8 mouse cellular contexts compared by ENCODE assay signal in genomic region chr12:109749256-109749655, GRCm38 (mm10).
DNase-seq lines count a peak whose midpoint lies in the region; ATAC-seq and TF ChIP-seq lines count a peak whose summit lies in the region.

No protein-coding gene starts in this region.

- peaks cover 18% of the 10 kb centered on the region; the same call in 1 of the 2 replicates for H3K36me3 ChIP-seq in heart, embryonic 10.5 days
- H3K36me3 ChIP-seq in E14TG2a.4 (ENCODE audit: insufficient read depth, low read length), result peaks cover 45% of the 10 kb centered on the region
- H3K36me3 ChIP-seq in hindbrain, embryonic 11.5 days (ENCODE audit: control insufficient read depth, insufficient read depth, low read length), result no peaks in the 10 kb centered on the region

- peak overlapping the region; percentile 80 for H3K27ac ChIP-seq in heart, embryonic 10.5 days
- peak overlapping the region; percentile 70 for H3K27ac ChIP-seq in hindbrain, embryonic 11.5 days (ENCODE audit: low read depth, low read length)

- H3K9me3 ChIP-seq in heart, embryonic 10.5 days, result no peaks in the 10 kb centered on the region
- H3K9me3 ChIP-seq in E14TG2a.4 (ENCODE audit: low read length), result no peaks in the 10 kb centered on the region
- H3K9me3 ChIP-seq in hindbrain, embryonic 11.5 days (ENCODE audit: control insufficient read depth, low read length), result no peaks in the 10 kb centered on the region

- no peak for DNase-seq in heart, embryonic 10.5 days (ENCODE audit: low spot score)
- no peak for DNase-seq in heart, adult 18-20 months
- no peak for DNase-seq in hindbrain, embryonic 11.5 days (ENCODE audit: low spot score)
- peak; percentile 15 for DNase-seq in mesoderm, embryonic 11.5 days (ENCODE audit: low read depth, low spot score)
- no peak for DNase-seq in thymus, postnatal 25 days
- no peak for DNase-seq in urinary bladder, postnatal 10 days (ENCODE audit: low spot score)
- DNase-seq in thymus, postnatal 36 days, result no peak

- peak overlapping the region; percentile 19 for H3K4me2 ChIP-seq in hindbrain, embryonic 11.5 days (replicated peaks; ENCODE audit: low read depth, low read length)

- H3K9ac ChIP-seq in hindbrain, embryonic 11.5 days (ENCODE audit: low read depth, low read length), result 0 out of 2 replicates have a peak overlapping the region, but pooled peaks have one; percentile 31

- TF ChIP-seq CTCF in E14TG2a.4 (conservative IDR thresholded peaks at IDR 0.05; ENCODE audit: low read length), result no peak

- WGBS in heart, embryonic 10.5 days, result 48% methylated on average over 2 of the region's 2 CpGs
- 46% methylated on average over 2 of the region's 2 CpGs for WGBS in hindbrain, embryonic 11.5 days

- no peaks in the 10 kb centered on the region for H3K27me3 ChIP-seq in heart, embryonic 10.5 days (ENCODE audit: insufficient read depth, poor library complexity, severe bottlenecking)
- peaks cover 5% of the 10 kb centered on the region; the same call in 1 of the 2 replicates for H3K27me3 ChIP-seq in E14TG2a.4 (ENCODE audit: insufficient read depth, low read length)
- no peaks in the 10 kb centered on the region for H3K27me3 ChIP-seq in hindbrain, embryonic 11.5 days (ENCODE audit: control insufficient read depth, insufficient read depth, low read length)

- ATAC-seq in hindbrain, embryonic 11.5 days (ENCODE audit: low FRiP score), result peak; percentile 13; the same call in 1 of the 2 replicates

- peaks cover 36% of the 10 kb centered on the region for H3K4me1 ChIP-seq in heart, embryonic 10.5 days
- peaks cover 33% of the 10 kb centered on the region for H3K4me1 ChIP-seq in E14TG2a.4 (replicated peaks; ENCODE audit: low read depth, low read length)
- peaks cover 3% of the 10 kb centered on the region for H3K4me1 ChIP-seq in hindbrain, embryonic 11.5 days (replicated peaks; ENCODE audit: control insufficient read depth, insufficient read depth, low read length)

- H3K4me3 ChIP-seq in heart, embryonic 10.5 days, result peak overlapping the region; percentile 46
- peak overlapping the region; percentile 43; the same call in 1 of the 2 replicates for H3K4me3 ChIP-seq in E14TG2a.4 (replicated peaks; ENCODE audit: low read length)
- H3K4me3 ChIP-seq in hindbrain, embryonic 11.5 days (ENCODE audit: low read depth, low read length), result no peak overlapping the region
